Mouse (Mus musculus) bone marrow, adult 2 months (tissue): ENCODE data around the gene Trpm6.

Source experiments
- CTCF ChIP-seq: fragments of 200-500 bp; IDR thresholded peaks from 2 replicates; pipeline ENCODE4 v1.5.1; 2011; ENCODE audit warnings: low read length, control low read depth; ENCODE audit not compliant: control insufficient read depth, insufficient read depth
- POLR2A ChIP-seq: fragments of 200-500 bp; IDR thresholded peaks from 2 replicates; pipeline ENCODE4 v1.6.1; 2011; ENCODE audit warnings: low read depth, mild to moderate bottlenecking, control low read depth, low read length, borderline replicate concordance; ENCODE audit not compliant: control insufficient read depth

DNA sequence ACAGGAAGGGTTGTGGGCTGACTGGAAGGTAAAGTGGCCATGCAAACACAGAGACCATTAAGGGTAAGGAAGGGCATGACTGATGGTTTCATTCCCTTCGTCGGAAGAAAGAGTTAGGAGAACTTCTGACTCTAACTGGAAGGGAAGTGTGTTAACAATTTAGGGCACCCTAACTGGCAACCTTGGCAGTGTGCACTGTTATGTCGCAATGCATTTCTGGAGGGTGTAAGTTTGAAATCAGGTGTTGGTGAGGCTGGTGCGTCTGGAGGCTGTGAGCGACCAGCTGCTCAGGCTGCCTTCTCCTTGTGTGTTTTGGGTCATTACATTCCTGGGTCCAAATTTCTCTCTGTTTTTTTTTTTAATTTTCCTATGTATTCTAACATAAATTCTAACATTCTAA is 5.8 kb upstream of the Trpm6 start:
- TF ChIP-seq CTCF (no peak), POLR2A (no peak)
